Mouse (Mus musculus) layer of hippocampus, postnatal 10 days (tissue): ENCODE results near the gene Ddx4. TPM values are rescaled to one million over a fixed set of nuclear protein-coding genes. Genes with fewer than 3 reads are reported as not detected.

Experiments
- DNase-seq, 2 experiments: peaks; one replicate each; pipeline ENCODE4 v3.0.0; 2021; ENCODE audit warnings: low spot score in 2 of 2
- total RNA-seq, 2 experiments: library from RNA; stranded (reverse); gene quantifications; 2 replicates each; pipeline ENCODE4 v1.2.3; 2021

The Ddx4 gene
- total RNA-seq, 2 experiments from 2014 or later = 0.71 to 1.0 TPM

GRCm38 (mm10) chr13:112556501-112556900, 95.8 kb downstream of the Ddx4 start:
- DNase-seq = no peak

GRCm38 (mm10) chr13:112553304-112553703, 99.0 kb downstream of the Ddx4 start:
- no peak for DNase-seq

GRCm38 (mm10) chr13:112551641-112552548, 100.4 kb downstream of the Ddx4 start:
- DNase-seq = no peak

Other genes starting within 250 kb of the Ddx4 start
- 10 to 100 TPM; 80.5 to 92.4 TPM for gene Il6st, start 188.4 kb downstream of the Ddx4 start, total RNA-seq
- under 1 TPM; 0.25 to 0.47 TPM for gene Il31ra, start 58.1 kb downstream of the Ddx4 start, total RNA-seq
- gene Slc38a9, start 8.3 kb upstream of the Ddx4 start, total RNA-seq = 10 to 100 TPM; 16.1 to 18.5 TPM
- 10 to 100 TPM; 35.2 to 35.5 TPM for gene Plpp1, start 148.3 kb upstream of the Ddx4 start, total RNA-seq